Mouse (Mus musculus): ENCODE measurements around the gene Timm17a.

GRCm38 (mm10) chr1:135259128-135259436, 54.5 kb downstream of the Timm17a start:
- TF ChIP-seq GATA1 (IDR thresholded peaks at IDR 0.05; ENCODE audit: borderline replicate concordance, low read length) (no peak), FLI1 (IDR thresholded peaks at IDR 0.05; ENCODE audit: low read length) (no peak)
